Mouse (Mus musculus) cortical plate, adult 2 months (tissue): ENCODE measurements around the gene Chmp5. TPM values are rescaled to one million over a fixed set of nuclear protein-coding genes. Genes with fewer than 3 reads are reported as not detected.

Experiments used
- H3K27ac ChIP-seq: fragments of 200-500 bp; 2 replicates; pipeline ENCODE4 v1.5.1; 2012; ENCODE audit warnings: low read length, control low read depth, inconsistent platforms; ENCODE audit not compliant: insufficient read depth
- H3K4me1 ChIP-seq: fragments of 200-500 bp; 2 replicates; pipeline ENCODE4 v1.6.1; 2011; ENCODE audit warnings: low read length; ENCODE audit not compliant: control insufficient read depth, insufficient read depth
- H3K4me3 ChIP-seq: fragments of 200-500 bp; 2 replicates; pipeline ENCODE4 v1.5.1; 2011; ENCODE audit warnings: mild to moderate bottlenecking, low read length, control low read depth; ENCODE audit not compliant: insufficient read depth
- CTCF ChIP-seq: fragments of 200-500 bp; IDR thresholded peaks from 2 replicates; pipeline ENCODE4 v1.5.1; 2011; ENCODE audit warnings: mild to moderate bottlenecking, control low read depth, low read length; ENCODE audit not compliant: insufficient read depth; ENCODE audit errors: extremely low read depth
- POLR2A ChIP-seq: fragments of 200-500 bp; IDR thresholded peaks from 2 replicates; pipeline ENCODE4 v1.6.1; 2011; ENCODE audit warnings: mild to moderate bottlenecking, low read length, control low read depth; ENCODE audit not compliant: insufficient read depth; ENCODE audit errors: extremely low read depth
- polyA plus RNA-seq: library from polyadenylated mRNA; depleted of rRNA; stranded (reverse); fragments of >200 nt; gene quantifications from 2 replicates; pipeline ENCODE4 v1.2.3, GENCODE M21; 2012; rRNA removed

The Chmp5 gene
- polyA plus RNA-seq, 1 experiment: 106 TPM

GRCm38 (mm10) chr4:41000842-41001639, 52.8 kb downstream of the Chmp5 start:
- Histone ChIP-seq H3K27ac (no peak overlapping the region), H3K4me3 (no peak overlapping the region), H3K4me1 (no peaks in the 10 kb centered on the region)
- TF ChIP-seq POLR2A (no peak), CTCF (no peak)

GRCm38 (mm10) chr4:41013351-41013750, 65.1 kb downstream of the Chmp5 start:
- no peak for TF ChIP-seq POLR2A
- no peak for TF ChIP-seq CTCF
- no peaks in the 10 kb centered on the region for H3K4me1 ChIP-seq

More at GRCm38 (mm10) chr4:41013351-41013750, 65.1 kb downstream of the Chmp5 start:
- no peak overlapping the region for H3K4me3 ChIP-seq
- no peak overlapping the region for H3K27ac ChIP-seq

Other genes starting within 250 kb of the Chmp5 start
- gene Aptx, start 245.2 kb upstream of the Chmp5 start, polyA plus RNA-seq: 27.8 and 28.0 TPM in 2 replicates
- 98.3 and 98.7 TPM in 2 replicates for gene Dnaja1, start 226.3 kb upstream of the Chmp5 start, polyA plus RNA-seq
- gene Smu1, start 190.5 kb upstream of the Chmp5 start, polyA plus RNA-seq: 47.0 and 49.8 TPM in 2 replicates
- 4.2 and 4.3 TPM in 2 replicates for gene B4galt1, start 94.4 kb upstream of the Chmp5 start, polyA plus RNA-seq
- gene Spink4, start 28.4 kb upstream of the Chmp5 start, polyA plus RNA-seq: 0.73 TPM in 1 of 2 replicates, not detected in the other
- gene Bag1, start 113 bp upstream of the Chmp5 start, polyA plus RNA-seq: 164 and 177 TPM in 2 replicates
- 84.9 and 87.1 TPM in 2 replicates for gene Nfx1, start 22.5 kb downstream of the Chmp5 start, polyA plus RNA-seq
- gene Aqp7, start 99.7 kb downstream of the Chmp5 start, polyA plus RNA-seq: not detected in 2 replicates
- gene Aqp3, start 149.8 kb downstream of the Chmp5 start, polyA plus RNA-seq: 0.09 TPM in 1 of 2 replicates, not detected in the other
- gene Nol6, start 176.0 kb downstream of the Chmp5 start, polyA plus RNA-seq: 71.1 and 73.4 TPM in 2 replicates
- 129 and 134 TPM in 2 replicates for gene Ube2r2, start 187.3 kb downstream of the Chmp5 start, polyA plus RNA-seq